Mouse (Mus musculus) adrenal gland, postnatal 36 days (tissue): ENCODE measurements around the gene Sypl. TPM values are rescaled to one million over a fixed set of nuclear protein-coding genes. Genes with fewer than 3 reads are reported as not detected.

Experiments used
- total RNA-seq, 2 experiments: library from RNA; stranded (reverse); gene quantifications; 2 replicates each; pipeline ENCODE4 v1.2.3; 2021

The Sypl gene
- total RNA-seq, 2 experiments from 2014 or later = 101 to 129 TPM

Other genes starting within 250 kb of the Sypl start
- 100 to 1,000 TPM in 1 of 2 experiments, 10 to 100 TPM in 1; 73.7 to 121 TPM for gene Nampt, start 134.3 kb upstream of the Sypl start, total RNA-seq
- under 1 TPM in 1 of 2 experiments, not detected in 1; 0.10 TPM for gene Cdhr3, start 139.0 kb downstream of the Sypl start, total RNA-seq
- gene Atxn7l1, start 193.8 kb downstream of the Sypl start, total RNA-seq = 10 to 100 TPM; 26.5 to 29.5 TPM